Mouse (Mus musculus): ENCODE measurements around the gene Npff. TPM values are rescaled to one million over a fixed set of nuclear protein-coding genes. Genes with fewer than 3 reads are reported as not detected.

Npff gene
- polyA plus RNA-seq, 1 experiment from 2014 or later: 0.63 TPM

DNA sequence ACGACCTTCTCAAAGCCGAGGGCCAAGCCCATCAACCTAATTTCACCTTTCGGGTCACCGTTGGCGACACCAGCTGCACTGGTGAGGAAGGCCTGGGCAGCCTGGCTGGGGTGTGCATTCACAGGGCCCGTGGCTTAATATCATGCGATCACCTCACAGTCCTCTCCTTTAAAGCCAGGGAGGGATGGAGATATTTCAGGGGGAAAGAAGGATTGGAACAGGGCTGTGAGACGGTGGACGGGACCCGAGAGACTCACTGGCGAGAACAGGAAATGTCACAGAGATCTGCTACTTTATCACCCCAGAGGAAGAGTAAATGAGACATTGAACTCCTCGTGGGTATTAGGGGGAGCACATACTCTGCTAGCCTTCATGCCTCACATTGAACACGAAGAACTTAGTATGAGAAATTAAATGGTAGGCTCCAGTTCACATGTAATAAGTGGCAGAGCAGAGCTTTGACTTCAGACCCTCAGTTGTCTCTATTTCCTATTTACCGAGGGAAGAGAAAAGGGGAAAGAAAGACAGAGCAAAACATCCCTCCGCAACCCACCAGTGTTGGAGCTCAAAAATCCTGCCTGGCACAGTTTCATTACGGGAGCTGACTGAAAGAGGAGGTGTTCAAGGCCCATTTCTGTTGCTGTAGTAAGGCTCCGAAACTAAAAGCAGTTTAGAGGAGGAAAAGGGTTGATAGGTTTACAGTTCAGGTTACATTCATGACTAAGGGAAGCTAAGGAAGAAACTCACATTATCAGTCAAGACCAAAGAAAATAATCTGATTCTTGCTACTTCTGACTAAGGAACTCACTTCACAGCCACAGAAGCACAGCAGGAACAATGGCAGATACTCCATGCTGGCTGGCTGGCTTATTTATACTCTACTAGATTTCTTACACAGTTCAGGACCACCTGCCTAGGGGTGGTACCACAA is 5.3 kb downstream of the Npff start:
- peaks cover 33% of the 10 kb centered on the region for H3K36me3 ChIP-seq (replicated peaks)

DNA sequence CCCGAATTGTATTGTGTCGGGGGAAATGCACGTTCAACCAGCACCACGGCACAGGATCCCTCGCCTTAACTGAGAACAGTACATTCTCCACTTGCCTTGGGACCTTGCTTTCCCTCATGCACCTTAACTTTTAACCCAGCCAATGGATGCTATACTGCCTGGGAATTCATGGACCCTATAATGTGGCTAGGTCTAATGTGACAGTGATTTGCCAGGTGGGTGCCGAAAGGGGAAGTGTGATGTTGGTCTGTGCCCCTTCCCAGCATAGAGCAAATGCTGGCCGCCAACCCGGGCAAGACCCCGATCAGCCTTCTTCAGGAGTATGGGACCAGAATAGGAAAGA is 5.9 kb downstream of the Npff start:
- Histone ChIP-seq H3K27me3 (peaks cover 16% of the 10 kb centered on the region), H3K9ac (peak overlapping the region; percentile 94), H3K4me1 (replicated peaks) (peaks cover 49% of the 10 kb centered on the region), H3K9me3 (replicated peaks) (no peaks in the 10 kb centered on the region), H3K36me3 (replicated peaks) (peaks cover 27% of the 10 kb centered on the region), H3K27ac (replicated peaks) (peak overlapping the region; percentile 97), H3K4me2 (peak overlapping the region; percentile 100), H3K4me3 (replicated peaks) (peak overlapping the region; percentile 87)
- 3% methylated on average over 9 of the region's 9 CpGs for WGBS (ENCODE audit: insufficient replicate concordance)
- no peak for ATAC-seq (ENCODE audit: insufficient read depth)

More for the DNA sequence above, 5.3 kb downstream of the Npff start:
- peaks cover 16% of the 10 kb centered on the region for H3K27me3 ChIP-seq
- H3K4me2 ChIP-seq: peak overlapping the region; percentile 100
- H3K9me3 ChIP-seq (replicated peaks): no peaks in the 10 kb centered on the region
- peak overlapping the region; percentile 87 for H3K4me3 ChIP-seq (replicated peaks)
- no peak for ATAC-seq (ENCODE audit: insufficient read depth)
- 26% methylated on average over 17 of the region's 17 CpGs for WGBS (ENCODE audit: insufficient replicate concordance)
- peak overlapping the region; percentile 97 for H3K27ac ChIP-seq (replicated peaks)
- H3K4me1 ChIP-seq (replicated peaks): peaks cover 49% of the 10 kb centered on the region
- H3K9ac ChIP-seq: peak overlapping the region; percentile 94

DNA sequence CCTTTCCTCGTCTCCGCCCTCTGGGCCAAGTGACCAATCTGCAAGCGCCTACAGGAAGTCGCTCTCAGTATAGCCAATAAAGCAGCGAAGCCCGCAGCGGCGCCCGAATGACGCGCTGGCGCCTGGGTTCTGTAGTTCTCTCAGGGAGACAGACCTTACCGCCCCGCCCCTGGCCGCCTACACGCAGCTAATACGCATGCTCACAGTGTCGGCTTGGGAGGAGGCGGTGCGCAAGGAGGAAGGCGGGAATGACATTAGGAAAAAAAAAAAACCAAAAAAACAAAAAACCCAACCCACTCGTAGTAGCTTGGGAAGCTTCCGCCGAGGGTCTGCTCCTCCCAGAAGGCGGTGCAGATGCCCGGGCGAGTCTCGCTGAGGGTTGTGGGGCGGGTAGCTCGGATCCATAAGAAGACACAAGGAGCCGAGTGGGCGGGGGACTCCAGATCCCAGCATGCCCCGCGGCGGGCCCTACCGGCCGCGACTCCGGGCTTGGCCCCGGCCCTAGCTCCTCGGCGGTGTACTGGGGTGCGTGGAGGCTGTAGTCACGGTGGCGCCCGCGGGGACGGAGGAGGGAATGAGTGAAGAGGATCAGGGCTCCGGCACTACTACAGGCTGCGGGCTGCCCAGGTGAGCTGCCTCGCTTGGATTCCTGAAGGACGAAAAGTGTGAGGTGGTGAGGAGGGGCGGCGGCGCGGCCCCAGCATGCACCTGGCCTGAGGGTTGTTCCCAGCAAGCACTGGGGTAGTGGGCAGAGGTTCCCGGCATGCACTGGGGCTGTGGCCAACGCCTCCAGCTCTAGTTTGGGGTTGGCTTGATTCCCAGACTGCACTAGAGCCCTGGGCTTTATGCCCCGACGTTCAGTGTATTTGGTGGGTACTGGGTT is 6.5 kb downstream of the Npff start, which contains the start of gene Tarbp2:
Tarbp2 (plus strand) TSS at position 217 of the 883 bp plus-strand sequence.
- Histone ChIP-seq H3K36me3 (replicated peaks) (peaks cover 23% of the 10 kb centered on the region), H3K4me3 (replicated peaks) (peak within 1 kb of the TSS; percentile 87), H3K27ac (replicated peaks) (peak within 1 kb of the TSS; percentile 97), H3K27me3 (peaks cover 16% of the 10 kb centered on the region), H3K9ac (peak within 1 kb of the TSS; percentile 94), H3K4me1 (replicated peaks) (peaks cover 49% of the 10 kb centered on the region), H3K4me2 (peak within 1 kb of the TSS; percentile 100), H3K9me3 (replicated peaks) (no peaks in the 10 kb centered on the region)
- WGBS (ENCODE audit: insufficient replicate concordance): under 1% methylated on average over 60 of the region's 60 CpGs
- ATAC-seq (ENCODE audit: insufficient read depth): peak; percentile 93

DNA sequence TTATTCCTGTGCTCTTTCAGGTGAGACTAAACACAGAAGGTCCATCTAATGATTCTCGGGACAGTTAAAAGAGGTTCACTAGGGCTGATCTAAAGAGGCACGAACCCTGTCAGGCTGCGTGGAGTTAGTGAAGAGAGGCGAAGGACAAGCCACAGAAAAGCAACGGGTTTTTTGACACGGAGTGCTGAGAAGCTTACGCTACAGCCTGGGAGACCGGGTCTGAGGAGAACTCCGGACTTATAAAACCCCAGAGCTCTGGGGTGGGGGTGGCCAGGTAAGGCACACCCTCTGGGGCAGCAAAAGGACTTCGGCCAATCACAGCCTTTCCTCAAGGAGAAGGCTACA is 7.1 kb downstream of the Npff start:
- H3K4me1 ChIP-seq (replicated peaks): peaks cover 49% of the 10 kb centered on the region
- peak overlapping the region; percentile 81 for H3K27ac ChIP-seq (replicated peaks)
- H3K9me3 ChIP-seq (replicated peaks): no peaks in the 10 kb centered on the region
- H3K4me2 ChIP-seq: peak overlapping the region; percentile 100
- peak overlapping the region; percentile 87 for H3K4me3 ChIP-seq (replicated peaks)
- no peak for ATAC-seq (ENCODE audit: insufficient read depth)
- peaks cover 16% of the 10 kb centered on the region for H3K27me3 ChIP-seq
- peak overlapping the region; percentile 70 for H3K9ac ChIP-seq
- WGBS (ENCODE audit: insufficient replicate concordance): under 1% methylated on average over 10 of the region's 10 CpGs
- peaks cover 20% of the 10 kb centered on the region for H3K36me3 ChIP-seq (replicated peaks)

DNA sequence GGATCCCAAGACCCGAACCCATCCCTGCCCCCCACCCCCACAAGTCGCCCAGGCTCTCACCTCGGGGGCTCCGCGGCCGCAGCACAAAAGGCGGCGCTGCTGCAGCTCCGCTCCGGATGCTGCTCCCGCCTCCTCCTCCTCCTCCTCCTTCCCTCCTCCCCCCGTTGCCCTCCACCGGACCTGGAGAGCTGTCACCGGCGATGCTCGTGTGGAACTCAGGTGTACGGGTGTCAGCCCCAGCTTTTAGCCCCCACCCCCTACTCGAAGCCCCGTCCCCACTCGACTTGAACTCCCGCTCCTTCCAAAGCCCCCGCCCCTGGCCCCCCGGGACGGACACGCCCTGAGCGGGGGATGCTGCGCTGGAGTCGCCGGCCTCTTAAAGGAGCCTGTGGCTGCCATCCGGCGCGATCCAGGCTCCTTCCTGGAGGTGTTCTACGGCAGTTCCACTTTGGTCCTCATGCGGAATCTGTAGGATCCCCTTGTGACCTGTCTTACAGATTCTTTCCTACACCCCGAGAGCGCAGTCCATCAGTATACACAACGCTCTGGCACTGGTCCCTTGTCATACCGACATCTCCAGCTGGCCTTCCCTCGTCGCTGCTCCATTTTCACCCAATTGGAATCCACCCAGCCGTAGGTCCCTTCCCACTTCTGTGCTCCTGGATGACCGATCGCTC is 7.9 kb downstream of the Npff start, which contains the start of gene Map3k12:
Map3k12 (minus strand) TSS at position 337 of the 677 bp plus-strand sequence.
- under 1% methylated on average over 43 of the region's 43 CpGs for WGBS (ENCODE audit: insufficient replicate concordance)
- peak within 1 kb of the TSS; percentile 81 for H3K27ac ChIP-seq (replicated peaks)
- H3K4me1 ChIP-seq (replicated peaks): peaks cover 49% of the 10 kb centered on the region
- peak within 1 kb of the TSS; percentile 100 for H3K4me2 ChIP-seq
- peak within 1 kb of the TSS; percentile 87 for H3K4me3 ChIP-seq (replicated peaks)
- H3K36me3 ChIP-seq (replicated peaks): peaks cover 12% of the 10 kb centered on the region
- H3K9ac ChIP-seq: peak within 1 kb of the TSS; percentile 70
- no peak for ATAC-seq (ENCODE audit: insufficient read depth)
- H3K27me3 ChIP-seq: peaks cover 22% of the 10 kb centered on the region
- H3K9me3 ChIP-seq (replicated peaks): no peaks in the 10 kb centered on the region

DNA sequence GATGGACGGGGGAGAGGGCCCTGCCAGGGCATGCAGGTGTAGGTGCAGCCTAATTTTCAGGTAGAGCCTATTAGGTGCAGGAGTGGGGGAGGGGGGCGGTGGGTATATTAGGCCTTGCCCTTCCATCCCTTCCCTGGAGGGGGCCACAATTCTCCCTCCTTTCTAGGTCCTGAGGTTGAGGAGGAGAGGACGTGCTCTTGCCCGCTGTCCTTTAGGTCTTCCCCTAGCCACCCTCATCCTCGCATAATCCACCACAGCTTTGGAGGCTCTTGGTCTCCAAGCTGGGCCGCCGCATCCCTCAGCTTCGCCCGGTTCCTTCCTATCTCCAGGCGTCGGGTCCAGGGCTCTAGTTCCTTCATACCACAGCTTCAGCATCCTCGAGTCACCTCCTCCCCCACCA is 8.4 kb downstream of the Npff start:
- Histone ChIP-seq H3K27me3 (peaks cover 27% of the 10 kb centered on the region), H3K9me3 (replicated peaks) (no peaks in the 10 kb centered on the region), H3K4me2 (peak overlapping the region; percentile 100), H3K36me3 (replicated peaks) (peaks cover 6% of the 10 kb centered on the region; the same call in 1 of the 2 replicates), H3K4me3 (replicated peaks) (peak overlapping the region; percentile 87), H3K9ac (peak overlapping the region; percentile 70), H3K4me1 (replicated peaks) (peaks cover 46% of the 10 kb centered on the region), H3K27ac (replicated peaks) (no peak overlapping the region)
- WGBS (ENCODE audit: insufficient replicate concordance): 10% methylated on average over 12 of the region's 12 CpGs
- ATAC-seq (ENCODE audit: insufficient read depth): no peak

DNA sequence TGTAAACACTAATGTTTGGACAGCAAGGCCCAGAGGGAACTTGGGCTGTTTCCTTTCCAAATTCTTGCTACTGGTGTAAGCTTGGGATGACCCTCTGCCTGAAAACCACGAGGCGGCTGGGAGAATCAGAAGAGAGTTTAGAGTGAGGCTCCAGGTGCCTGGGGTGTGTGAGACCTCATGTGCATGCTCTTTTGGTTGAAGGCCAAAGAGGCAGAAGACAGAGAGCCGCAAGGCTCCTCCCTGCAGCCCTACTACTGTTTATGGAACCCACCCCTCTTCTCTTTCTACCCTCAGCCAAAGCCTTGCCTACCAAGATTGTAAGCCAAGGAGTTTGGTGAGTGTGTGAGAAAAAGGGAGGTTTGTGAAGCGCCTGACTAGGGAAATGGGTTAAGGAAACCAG is 9.0 kb downstream of the Npff start:
- H3K4me3 ChIP-seq (replicated peaks): peak overlapping the region; percentile 87
- no peak overlapping the region for H3K9ac ChIP-seq
- peaks cover 46% of the 10 kb centered on the region for H3K4me1 ChIP-seq (replicated peaks)
- ATAC-seq (ENCODE audit: insufficient read depth): no peak
- H3K9me3 ChIP-seq (replicated peaks): no peaks in the 10 kb centered on the region
- H3K27ac ChIP-seq (replicated peaks): no peak overlapping the region
- peak overlapping the region; percentile 100 for H3K4me2 ChIP-seq
- H3K36me3 ChIP-seq (replicated peaks): peaks cover 1% of the 10 kb centered on the region; the same call in 1 of the 2 replicates
- H3K27me3 ChIP-seq: peaks cover 32% of the 10 kb centered on the region
- WGBS (ENCODE audit: insufficient replicate concordance): 72% methylated on average over 4 of the region's 4 CpGs

DNA sequence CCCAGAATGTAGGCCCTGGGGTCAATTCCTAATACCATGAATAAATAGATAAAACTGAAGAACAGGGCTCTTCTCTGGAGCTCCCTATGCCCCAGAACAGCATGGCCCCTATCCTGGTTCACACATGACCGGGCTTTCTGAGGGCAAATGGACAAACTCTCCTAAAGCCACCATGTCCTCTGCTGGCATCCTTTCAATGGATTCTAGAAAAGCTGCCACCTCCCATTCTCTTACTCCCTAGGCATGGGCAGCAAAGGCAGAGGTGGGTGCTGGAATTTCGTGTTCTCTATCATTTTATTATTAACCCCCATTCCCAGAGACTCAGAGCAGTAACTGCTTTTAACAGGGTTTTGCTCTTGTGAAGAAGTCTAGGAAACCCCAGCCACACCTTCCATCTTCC is 9.5 kb downstream of the Npff start:
- Histone ChIP-seq H3K27me3 (peaks cover 38% of the 10 kb centered on the region), H3K36me3 (replicated peaks) (no peaks in the 10 kb centered on the region), H3K9me3 (replicated peaks) (no peaks in the 10 kb centered on the region), H3K9ac (no peak overlapping the region), H3K4me3 (replicated peaks) (no peak overlapping the region), H3K4me1 (replicated peaks) (peaks cover 46% of the 10 kb centered on the region), H3K4me2 (no peak overlapping the region), H3K27ac (replicated peaks) (no peak overlapping the region)
- WGBS (ENCODE audit: insufficient replicate concordance): 65% methylated on average over 2 of the region's 2 CpGs
- ATAC-seq (ENCODE audit: insufficient read depth): no peak

DNA sequence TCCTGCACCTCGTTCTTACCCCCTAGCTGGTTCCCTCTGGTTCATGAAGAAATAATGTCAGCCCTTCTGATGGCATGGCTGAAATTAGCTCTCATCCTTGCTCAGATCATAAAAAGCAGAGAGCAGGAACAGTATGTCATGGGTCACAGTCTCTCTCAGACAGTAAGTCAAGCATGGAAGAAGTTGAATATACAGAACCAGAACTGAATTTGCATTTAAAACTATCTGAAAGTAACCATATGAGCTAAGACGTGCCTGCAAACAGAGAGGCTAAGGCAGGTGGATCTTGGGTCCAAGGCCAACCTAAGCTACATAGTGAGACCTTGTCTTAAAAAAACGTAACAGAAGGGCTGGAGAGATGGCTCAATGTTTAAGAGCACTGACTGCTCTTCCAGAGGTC is 11.7 kb downstream of the Npff start:
- no peak overlapping the region for H3K4me3 ChIP-seq (replicated peaks)
- no peak overlapping the region for H3K27ac ChIP-seq (replicated peaks)
- peaks cover 36% of the 10 kb centered on the region for H3K4me1 ChIP-seq (replicated peaks)
- 42% methylated on average over 3 of the region's 3 CpGs for WGBS (ENCODE audit: insufficient replicate concordance)
- H3K27me3 ChIP-seq: peaks cover 45% of the 10 kb centered on the region
- H3K36me3 ChIP-seq (replicated peaks): no peaks in the 10 kb centered on the region
- no peak overlapping the region for H3K4me2 ChIP-seq
- H3K9ac ChIP-seq: no peak overlapping the region
- ATAC-seq (ENCODE audit: insufficient read depth): no peak
- H3K9me3 ChIP-seq (replicated peaks): no peaks in the 10 kb centered on the region

DNA sequence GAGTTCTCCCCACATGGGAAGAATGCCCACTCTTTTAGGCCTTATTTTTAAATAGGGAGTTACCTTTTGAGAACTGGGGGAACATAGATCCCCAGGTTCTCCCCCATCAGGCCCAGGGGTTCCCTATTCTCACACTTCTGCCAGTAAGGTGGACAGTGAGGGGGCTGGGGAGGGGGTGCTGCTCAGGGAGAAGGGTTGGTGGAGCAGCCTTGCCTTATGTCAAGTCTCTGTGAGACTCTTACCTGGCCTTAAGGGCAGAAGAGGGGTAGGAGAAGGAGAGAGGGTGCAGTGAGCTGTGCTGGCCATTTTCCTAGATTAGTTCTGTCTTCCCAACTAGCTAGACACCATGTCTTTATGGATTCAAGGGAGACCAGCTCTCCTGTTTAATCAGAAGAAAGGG is 12.3 kb downstream of the Npff start:
- H3K36me3 ChIP-seq (replicated peaks): no peaks in the 10 kb centered on the region
- no peaks in the 10 kb centered on the region for H3K9me3 ChIP-seq (replicated peaks)
- peaks cover 34% of the 10 kb centered on the region for H3K4me1 ChIP-seq (replicated peaks)
- no peak overlapping the region for H3K9ac ChIP-seq
- no peak overlapping the region for H3K4me3 ChIP-seq (replicated peaks)
- ATAC-seq (ENCODE audit: insufficient read depth): no peak
- H3K27me3 ChIP-seq: peaks cover 45% of the 10 kb centered on the region
- no peak overlapping the region for H3K27ac ChIP-seq (replicated peaks)
- no peak overlapping the region for H3K4me2 ChIP-seq

Data from liver, embryonic 15.5 days (tissue).